Mouse (Mus musculus) G1E (cell line): Measurements from ENCODE around the gene Gadd45a. TPM values are rescaled to one million over a fixed set of nuclear protein-coding genes. Genes with fewer than 3 reads are reported as not detected.

Experiments used
- ATAC-seq: 2 replicates; pipeline ENCODE4 v1.8.0; 2016; ENCODE audit warnings: mild to moderate bottlenecking; ENCODE audit not compliant: insufficient number of reproducible peaks, poor library complexity, low FRiP score, severe bottlenecking; ENCODE audit errors: extremely low read depth
- DNase-seq: peaks from one replicate; pipeline ENCODE4 v3.0.0; 2012; ENCODE audit warnings: low spot score
- H3K27me3 ChIP-seq: 2 replicates; pipeline ENCODE4 v1.6.1; 2012; ENCODE audit warnings: mild to moderate bottlenecking, low read length, inconsistent platforms; ENCODE audit not compliant: insufficient read depth
- H3K36me3 ChIP-seq: replicated peaks from 2 replicates; pipeline ENCODE3; 2012; ENCODE audit warnings: mild to moderate bottlenecking, inconsistent platforms
- H3K4me1 ChIP-seq: 2 replicates; pipeline ENCODE4 v1.6.1; 2012; ENCODE audit warnings: low read depth, low read length, inconsistent platforms, mixed read lengths; ENCODE audit not compliant: insufficient read depth
- H3K4me3 ChIP-seq: 2 replicates; pipeline ENCODE4 v1.5.1; 2012; ENCODE audit warnings: low read depth, mild to moderate bottlenecking, inconsistent platforms, low read length, moderate library complexity, mixed read lengths
- H3K9me3 ChIP-seq: replicated peaks from 2 replicates; pipeline ENCODE4 v1.6.1; 2012; ENCODE audit warnings: inconsistent platforms
- CTCF ChIP-seq: IDR thresholded peaks from 2 replicates; pipeline ENCODE4 v1.5.1; 2012; ENCODE audit warnings: low read depth, low read length, inconsistent platforms, mixed read lengths
- GATA1 ChIP-seq: IDR thresholded peaks from 2 replicates; pipeline ENCODE4 v1.6.1; 2012; ENCODE audit warnings: borderline replicate concordance, low read length, inconsistent platforms, mixed read lengths
- GATA2 ChIP-seq: IDR thresholded peaks from 2 replicates; pipeline ENCODE4 v1.6.1; 2012; ENCODE audit warnings: low read depth, low read length, inconsistent platforms, borderline replicate concordance
- POLR2AphosphoS5 ChIP-seq: IDR thresholded peaks from 2 replicates; pipeline ENCODE4 v1.6.1; 2012; ENCODE audit warnings: low read depth, low read length, inconsistent platforms; ENCODE audit not compliant: insufficient replicate concordance
- TAL1 ChIP-seq: conservative IDR thresholded peaks from 2 replicates; pipeline ENCODE4 v1.6.1; 2012; ENCODE audit warnings: low read depth, low read length, inconsistent platforms, mixed read lengths
- polyA plus RNA-seq: library from polyadenylated mRNA; stranded (reverse); fragments of >175 nt; gene quantifications from 2 replicates; pipeline ENCODE4 v1.2.3, GENCODE M21; 2012
- total RNA-seq, 2 experiments: library from RNA; stranded (forward) in 1 of 2; stranded (reverse) in 1 of 2; fragments of 200-1000 nt in 1 of 2; fragments of >200 nt in 1 of 2; fragmentation: Nextera tagmentation in 1 of 2; gene quantifications; 2 replicates each; pipeline ENCODE4 v1.2.3; 2014 to 2017

Gadd45a gene
- total and polyA plus RNA-seq, 3 experiments, result 110 to 134 (median 111) TPM

- Histone ChIP-seq H3K27me3 (no peaks in the 10 kb centered on the region), H3K4me1 (no peaks in the 10 kb centered on the region), H3K4me3 (no peak overlapping the region), H3K9me3 (no peaks in the 10 kb centered on the region), H3K36me3 (peaks cover 19% of the 10 kb centered on the region)
- TF ChIP-seq GATA2, result no peak
- TF ChIP-seq CTCF, result no peak
- DNase-seq (no peak), ATAC-seq (no peak)
Observed at GRCm38 (mm10) chr6:67076348-67076747, 39.1 kb upstream of the Gadd45a start.

- no peak for ATAC-seq
- DNase-seq, result no peak
- peaks cover 2% of the 10 kb centered on the region; the same call in 1 of the 2 replicates for H3K4me1 ChIP-seq
- no peak overlapping the region for H3K4me3 ChIP-seq
- TF ChIP-seq GATA1 (no peak), POLR2AphosphoS5 (no peak)
- H3K9me3 ChIP-seq, result no peaks in the 10 kb centered on the region
- no peaks in the 10 kb centered on the region for H3K27me3 ChIP-seq
- H3K36me3 ChIP-seq, result peaks cover 19% of the 10 kb centered on the region
Observed at GRCm38 (mm10) chr6:67074868-67075267, 37.6 kb upstream of the Gadd45a start.

GRCm38 (mm10) chr6:67073929-67074328 is 36.7 kb upstream of the Gadd45a start:
- TF ChIP-seq POLR2AphosphoS5 (no peak), CTCF (no peak), GATA1 (no peak), TAL1 (no peak), GATA2 (no peak)
- ATAC-seq, result no peak

GRCm38 (mm10) chr6:67073446-67073845 is 36.2 kb upstream of the Gadd45a start:
- H3K4me1 ChIP-seq, result peaks cover 5% of the 10 kb centered on the region
- H3K9me3 ChIP-seq, result no peaks in the 10 kb centered on the region
- no peak overlapping the region for H3K4me3 ChIP-seq
- ATAC-seq (no peak), DNase-seq (no peak)
- peaks cover 21% of the 10 kb centered on the region for H3K36me3 ChIP-seq
- no peaks in the 10 kb centered on the region for H3K27me3 ChIP-seq
- no peak for TF ChIP-seq GATA1
- no peak for TF ChIP-seq GATA2
- no peak for TF ChIP-seq TAL1
- TF ChIP-seq CTCF, result no peak
- TF ChIP-seq POLR2AphosphoS5, result no peak

More at GRCm38 (mm10) chr6:67073929-67074328, 36.7 kb upstream of the Gadd45a start:
- DNase-seq, result no peak
- Histone ChIP-seq H3K4me1 (peaks cover 5% of the 10 kb centered on the region), H3K4me3 (no peak overlapping the region), H3K9me3 (no peaks in the 10 kb centered on the region), H3K27me3 (no peaks in the 10 kb centered on the region), H3K36me3 (peaks cover 21% of the 10 kb centered on the region)

- Histone ChIP-seq H3K4me1 (peaks cover 5% of the 10 kb centered on the region), H3K36me3 (peaks cover 18% of the 10 kb centered on the region), H3K9me3 (no peaks in the 10 kb centered on the region), H3K4me3 (no peak overlapping the region), H3K27me3 (no peaks in the 10 kb centered on the region)
- ATAC-seq, result no peak
- no peak for DNase-seq
- TF ChIP-seq POLR2AphosphoS5, result no peak
- TF ChIP-seq GATA1, result no peak
- TF ChIP-seq GATA2, result no peak
- TF ChIP-seq CTCF, result no peak
- no peak for TF ChIP-seq TAL1
Observed at GRCm38 (mm10) chr6:67071615-67072014, 34.4 kb upstream of the Gadd45a start.

- no peak for DNase-seq
- Histone ChIP-seq H3K4me1 (peaks cover 5% of the 10 kb centered on the region), H3K4me3 (no peak overlapping the region), H3K9me3 (no peaks in the 10 kb centered on the region), H3K36me3 (peaks cover 16% of the 10 kb centered on the region), H3K27me3 (no peaks in the 10 kb centered on the region)
- no peak for ATAC-seq
- TF ChIP-seq GATA2, result no peak
- TF ChIP-seq CTCF, result no peak
- no peak for TF ChIP-seq GATA1
- no peak for TF ChIP-seq POLR2AphosphoS5
- no peak for TF ChIP-seq TAL1
Observed at GRCm38 (mm10) chr6:67069800-67070315, 32.6 kb upstream of the Gadd45a start.

GRCm38 (mm10) chr6:67069219-67069762 is 32.0 kb upstream of the Gadd45a start:
- Histone ChIP-seq H3K4me1 (peaks cover 5% of the 10 kb centered on the region), H3K36me3 (peaks cover 16% of the 10 kb centered on the region), H3K4me3 (no peak overlapping the region), H3K27me3 (no peaks in the 10 kb centered on the region), H3K9me3 (no peaks in the 10 kb centered on the region)
- DNase-seq (no peak), ATAC-seq (no peak)
- no peak for TF ChIP-seq GATA2
- TF ChIP-seq POLR2AphosphoS5, result no peak
